Mouse (Mus musculus): ENCODE data around the gene Abcc6.
A peak's percentile ranks its signal among the peaks of the same experiment; 100 is the strongest.

Abcc6 gene

GRCm38 (mm10) chr7:46030145-46030488 is at the start of gene Abcc6:
Gene Abcc6 (minus strand): TSS chr7:46030302.
- no peak for DNase-seq (ENCODE audit: low read depth, low spot score)

GRCm38 (mm10) chr7:46077675-46078074 is 47.6 kb upstream of the Abcc6 start:
- DNase-seq (ENCODE audit: low read depth, low spot score) = no peak

- DNase-seq (ENCODE audit: low read depth, low spot score) = no peak
Observed at GRCm38 (mm10) chr7:46076844-46077243, 46.7 kb upstream of the Abcc6 start.

- peak; percentile 67 for DNase-seq (ENCODE audit: low read depth, low spot score)
Observed at GRCm38 (mm10) chr7:46068831-46069230, 38.7 kb upstream of the Abcc6 start.

GRCm38 (mm10) chr7:46063296-46063695 is 33.2 kb upstream of the Abcc6 start:
- DNase-seq (ENCODE audit: low read depth, low spot score) = no peak

- DNase-seq (ENCODE audit: low read depth, low spot score) = no peak
Observed at GRCm38 (mm10) chr7:46061614-46062013, 31.5 kb upstream of the Abcc6 start.

GRCm38 (mm10) chr7:46060688-46061087 is 30.6 kb upstream of the Abcc6 start:
- no peak for DNase-seq (ENCODE audit: low read depth, low spot score)

- no peak for DNase-seq (ENCODE audit: low read depth, low spot score)
Observed at GRCm38 (mm10) chr7:46058882-46059281, 28.8 kb upstream of the Abcc6 start.

GRCm38 (mm10) chr7:46053566-46053965 is 23.5 kb upstream of the Abcc6 start:
- DNase-seq (ENCODE audit: low read depth, low spot score) = no peak

- peak; percentile 17 for DNase-seq (ENCODE audit: low read depth, low spot score)
Observed at GRCm38 (mm10) chr7:46052161-46052821, 22.2 kb upstream of the Abcc6 start.

- DNase-seq (ENCODE audit: low read depth, low spot score) = no peak
Observed at GRCm38 (mm10) chr7:46049981-46050380, 19.9 kb upstream of the Abcc6 start.

GRCm38 (mm10) chr7:46047873-46048562 is 17.9 kb upstream of the Abcc6 start:
- DNase-seq (ENCODE audit: low read depth, low spot score) = no peak

- no peak for DNase-seq (ENCODE audit: low read depth, low spot score)
Observed at GRCm38 (mm10) chr7:46045882-46046281, 15.8 kb upstream of the Abcc6 start.

GRCm38 (mm10) chr7:46044106-46044505 is 14.0 kb upstream of the Abcc6 start:
- no peak for DNase-seq (ENCODE audit: low read depth, low spot score)

- no peak for DNase-seq (ENCODE audit: low read depth, low spot score)
Observed at GRCm38 (mm10) chr7:46039873-46040272, 9.8 kb upstream of the Abcc6 start.

GRCm38 (mm10) chr7:46037433-46037832 is 7.3 kb upstream of the Abcc6 start:
- DNase-seq (ENCODE audit: low read depth, low spot score) = no peak

- DNase-seq (ENCODE audit: low read depth, low spot score) = no peak
Observed at GRCm38 (mm10) chr7:46035468-46035867, 5.4 kb upstream of the Abcc6 start.

- DNase-seq (ENCODE audit: low read depth, low spot score) = no peak
Observed at GRCm38 (mm10) chr7:46034991-46035390, 4.9 kb upstream of the Abcc6 start.

- no peak for DNase-seq (ENCODE audit: low read depth, low spot score)
Observed at GRCm38 (mm10) chr7:46033870-46034337, 3.8 kb upstream of the Abcc6 start.

GRCm38 (mm10) chr7:46033109-46033869 is 3.2 kb upstream of the Abcc6 start, which contains the start of gene Nomo1:
Gene Nomo1 (plus strand): TSS chr7:46033698.
- DNase-seq (ENCODE audit: low read depth, low spot score) = peak; percentile 97

- DNase-seq (ENCODE audit: low read depth, low spot score) = no peak
Observed at GRCm38 (mm10) chr7:46031075-46031474, 973 bp upstream of the Abcc6 start.

Data from skeletal muscle tissue, adult 2 months (tissue).